Mouse (Mus musculus): Measurements from ENCODE around the gene Sec14l2. TPM values are rescaled to one million over a fixed set of nuclear protein-coding genes. Genes with fewer than 3 reads are reported as not detected.

The Sec14l2 gene
- polyA plus RNA-seq (2015; fragmentation: Nextera tagmentation; extraction: Ambion mirVana) = 5.8 and 7.0 TPM in 2 replicates

DNA sequence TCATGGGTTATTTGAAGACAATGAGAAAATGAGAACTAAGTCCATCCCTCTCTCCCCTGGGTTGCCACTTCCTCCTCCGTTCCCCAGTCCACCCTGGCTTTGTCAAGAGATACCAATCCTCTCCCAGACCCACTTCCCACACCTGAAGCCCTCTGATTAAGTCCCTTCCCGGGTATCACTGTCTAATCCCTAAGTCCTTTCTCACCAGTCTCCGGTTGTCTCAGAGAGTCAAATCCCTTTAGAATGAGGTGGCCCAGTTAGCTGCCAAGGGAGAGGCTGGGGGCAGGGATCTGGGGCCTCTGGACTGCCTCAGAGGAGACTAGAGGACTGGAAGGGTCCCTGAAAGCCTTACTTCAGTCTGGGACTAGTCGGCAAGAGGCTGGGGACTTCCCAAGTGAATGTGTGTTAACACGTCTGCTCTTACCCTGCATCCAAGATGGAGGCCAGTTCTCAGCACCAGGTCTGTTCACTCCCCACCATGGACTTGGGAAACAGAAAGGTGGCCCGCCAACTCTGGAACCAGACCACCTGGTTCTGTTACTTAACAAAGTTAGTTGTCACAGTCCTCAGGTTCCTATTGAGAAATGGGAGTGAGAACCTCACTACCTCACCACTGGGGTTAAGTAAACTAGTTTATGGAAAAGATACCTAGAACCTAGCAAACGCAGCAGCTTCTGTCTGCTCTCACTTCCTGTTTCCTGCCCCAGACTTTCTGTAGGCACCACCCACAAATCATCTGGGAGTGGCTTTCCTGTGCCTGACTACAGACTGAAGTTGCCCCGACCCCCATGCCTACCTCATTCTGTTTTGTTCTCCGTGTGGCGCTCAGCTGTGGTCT, at the start of gene Sec14l2:
Gene Sec14l2 (minus strand): TSS at position 674 of the 838 bp plus-strand sequence.
- Histone ChIP-seq H3K4me1 (replicated peaks) (peaks cover 47% of the 10 kb centered on the region), H3K9me3 (replicated peaks) (0 out of 2 replicates have a peak, but pooled peaks cover 3% of the 10 kb centered on the region), H3K4me3 (replicated peaks) (peak within 1 kb of the TSS; percentile 23), H3K4me2 (peak within 1 kb of the TSS; percentile 43), H3K27me3 (peaks cover 33% of the 10 kb centered on the region), H3K27ac (peak within 1 kb of the TSS; percentile 47), H3K9ac (peak within 1 kb of the TSS; percentile 42), H3K36me3 (no peaks in the 10 kb centered on the region)
- WGBS (ENCODE audit: insufficient replicate concordance) = 37% methylated on average over 10 of the region's 10 CpGs
- 0 out of 2 replicates have a peak, but pooled peaks have one; percentile 27 for ATAC-seq (ENCODE audit: low read depth)
- peak; percentile 40 for DNase-seq

DNA sequence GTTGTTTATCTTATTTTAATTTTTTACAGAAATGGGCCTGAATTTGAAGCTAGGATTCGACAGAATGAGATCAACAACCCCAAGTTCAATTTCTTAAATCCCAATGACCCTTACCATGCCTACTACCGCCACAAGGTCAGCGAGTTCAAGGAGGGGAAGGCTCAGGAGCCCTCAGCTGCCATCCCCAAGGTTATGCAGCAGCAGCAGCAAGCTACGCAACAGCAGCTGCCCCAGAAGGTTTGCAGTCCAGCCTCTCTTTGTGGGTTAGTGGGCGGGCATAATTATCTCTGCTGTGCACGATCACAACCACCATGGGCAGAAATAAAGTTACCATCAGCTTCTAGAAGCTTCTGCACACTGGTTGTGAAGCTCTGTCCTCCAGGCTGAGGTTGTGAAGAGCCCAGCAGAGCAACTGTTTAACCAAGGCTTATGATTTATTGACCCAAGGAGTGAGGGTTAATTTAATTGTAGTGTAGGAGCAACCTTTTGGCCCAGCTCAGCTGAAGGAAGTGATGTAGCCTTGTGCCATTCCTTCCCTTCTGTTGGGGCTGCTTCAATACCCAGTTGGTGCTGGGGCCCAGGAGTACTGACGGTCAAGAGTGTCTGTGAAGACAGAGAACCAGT, 43.4 kb upstream of the Sec14l2 start:
- Histone ChIP-seq H3K36me3 (peaks cover 99% of the 10 kb centered on the region), H3K4me1 (replicated peaks) (peaks cover 49% of the 10 kb centered on the region), H3K27ac (peak overlapping the region; percentile 18; the same call in 1 of the 2 replicates), H3K9me3 (replicated peaks) (no peaks in the 10 kb centered on the region), H3K4me2 (no peak overlapping the region), H3K4me3 (replicated peaks) (no peak overlapping the region), H3K9ac (no peak overlapping the region), H3K27me3 (no peaks in the 10 kb centered on the region)
- no peak for ATAC-seq (ENCODE audit: low read depth)
- DNase-seq = no peak
- WGBS (ENCODE audit: insufficient replicate concordance) = 75% methylated on average over 7 of the region's 7 CpGs

DNA sequence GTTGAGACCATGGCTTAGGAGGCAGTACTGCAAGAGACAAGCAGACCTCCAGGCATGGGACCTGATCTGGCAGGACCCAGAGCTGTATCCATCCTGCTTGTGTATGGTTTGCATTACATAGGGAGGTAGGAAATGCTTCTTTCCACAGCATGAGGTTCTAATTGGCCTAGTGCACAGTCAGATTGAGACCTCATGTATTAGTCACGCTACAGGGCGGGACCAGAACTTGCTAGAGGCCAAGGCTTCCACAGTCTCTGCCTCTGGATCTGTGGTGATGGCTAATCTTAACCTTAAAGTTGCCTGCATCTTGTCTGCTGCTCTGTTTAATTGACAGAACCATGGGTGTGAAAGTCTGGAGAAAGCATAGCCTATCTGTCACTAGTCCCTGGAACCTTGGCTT, 41.5 kb upstream of the Sec14l2 start:
- WGBS (ENCODE audit: insufficient replicate concordance) = 75% methylated on average over 2 of the region's 2 CpGs
- no peak for ATAC-seq (ENCODE audit: low read depth)
- no peaks in the 10 kb centered on the region for H3K9me3 ChIP-seq (replicated peaks)
- no peak overlapping the region for H3K4me3 ChIP-seq (replicated peaks)
- DNase-seq = no peak
- no peak overlapping the region for H3K4me2 ChIP-seq
- H3K9ac ChIP-seq = no peak overlapping the region
- H3K4me1 ChIP-seq (replicated peaks) = peaks cover 61% of the 10 kb centered on the region
- no peak overlapping the region for H3K27ac ChIP-seq
- H3K36me3 ChIP-seq = peaks cover 85% of the 10 kb centered on the region
- H3K27me3 ChIP-seq = no peaks in the 10 kb centered on the region

DNA sequence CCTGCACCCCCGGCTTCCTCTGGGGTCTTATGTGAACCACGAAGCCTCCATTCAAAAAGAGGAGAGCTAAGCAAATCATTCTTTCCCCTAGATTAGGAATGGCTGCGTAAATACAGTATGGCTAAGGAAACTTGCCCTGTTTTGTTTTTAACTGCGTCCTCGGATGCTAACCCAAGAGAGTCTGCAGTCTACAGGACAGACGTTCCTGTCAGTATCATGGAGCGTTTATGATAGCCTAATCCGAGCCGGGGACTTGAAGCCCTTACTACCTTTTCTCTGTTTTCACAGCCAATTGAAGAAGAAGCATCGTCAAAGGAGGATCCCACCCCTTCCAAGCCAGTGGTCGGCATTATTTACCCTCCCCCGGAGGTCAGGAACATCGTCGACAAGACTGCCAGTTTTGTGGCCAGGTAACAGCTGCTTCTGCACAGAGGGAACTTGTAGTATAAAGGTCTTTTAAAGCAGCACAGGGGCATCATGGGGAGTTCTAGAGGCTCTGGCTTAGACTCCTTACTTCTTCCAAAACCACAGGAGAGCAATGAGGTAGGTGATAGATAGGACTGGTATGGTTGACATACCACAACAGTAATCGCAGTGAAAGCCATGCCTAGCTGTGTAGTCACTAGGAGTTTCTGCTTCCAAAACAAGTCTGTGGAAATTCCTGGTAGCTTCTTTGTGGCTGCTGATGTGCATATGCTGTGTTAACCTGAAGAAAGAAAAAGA, 37.7 kb upstream of the Sec14l2 start:
- DNase-seq = no peak
- Histone ChIP-seq H3K9ac (peak overlapping the region; percentile 81), H3K9me3 (replicated peaks) (no peaks in the 10 kb centered on the region), H3K36me3 (peaks cover 48% of the 10 kb centered on the region), H3K4me1 (replicated peaks) (peaks cover 63% of the 10 kb centered on the region), H3K27ac (peak overlapping the region; percentile 71), H3K27me3 (no peaks in the 10 kb centered on the region), H3K4me2 (peak overlapping the region; percentile 83), H3K4me3 (replicated peaks) (peak overlapping the region; percentile 75)
- WGBS (ENCODE audit: insufficient replicate concordance) = 2% methylated on average over 15 of the region's 15 CpGs
- peak; percentile 14; the same call in 1 of the 2 replicates for ATAC-seq (ENCODE audit: low read depth)

DNA sequence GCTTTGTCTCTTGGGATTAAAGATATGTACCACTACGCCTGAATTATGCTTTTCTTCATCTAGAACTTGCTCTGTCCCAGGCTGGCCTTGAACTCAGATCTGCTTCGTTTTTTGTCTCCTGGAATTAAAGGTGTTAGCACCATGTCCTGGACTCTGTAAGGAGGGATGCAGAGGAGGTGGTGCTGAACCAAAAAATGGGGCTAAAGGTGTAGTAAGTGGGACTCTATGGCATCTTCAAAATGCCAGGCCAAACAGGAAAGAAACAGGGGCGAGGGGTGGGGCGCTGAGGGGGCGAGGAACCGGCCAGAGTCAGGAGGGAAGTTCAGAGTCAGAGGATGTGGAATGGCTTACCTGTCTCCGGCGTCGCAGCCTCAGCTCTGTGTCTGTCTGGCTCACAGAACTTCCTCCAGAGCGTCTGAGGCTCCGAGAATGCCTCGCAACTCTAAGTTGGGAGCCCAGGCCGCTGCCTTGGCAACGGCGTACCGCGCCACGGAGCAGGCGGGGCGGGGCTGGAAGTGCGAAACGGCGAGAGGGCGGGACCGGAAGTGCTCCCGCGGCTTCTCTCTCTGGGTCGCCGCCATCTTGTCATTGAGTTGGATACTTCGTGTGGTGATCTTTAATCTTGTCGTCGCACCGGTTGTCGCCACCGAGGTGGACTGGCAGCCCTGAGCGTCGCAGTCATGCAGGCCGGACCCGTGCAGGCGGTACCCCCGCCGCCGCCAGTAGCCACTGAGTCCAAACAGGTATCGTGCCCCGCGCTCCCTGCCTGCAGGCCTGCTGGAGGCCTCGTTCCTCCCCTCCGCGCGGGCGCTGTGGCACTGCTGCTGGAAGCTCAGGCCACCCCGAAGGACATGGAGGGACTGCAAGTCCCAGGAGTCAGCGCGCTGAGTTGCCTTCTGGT, 36.8 kb upstream of the Sec14l2 start, which contains the start of the genes Ccdc157 and Sf3a1:
Gene Ccdc157 (minus strand): TSS at position 486 of the 901 bp plus-strand sequence.
Gene Sf3a1 (plus strand): TSS at position 543 of the 901 bp plus-strand sequence.
- Histone ChIP-seq H3K27ac (peak within 1 kb of the TSS; percentile 71), H3K4me3 (replicated peaks) (peak within 1 kb of the TSS; percentile 75), H3K36me3 (peaks cover 39% of the 10 kb centered on the region), H3K4me2 (peak within 1 kb of the TSS; percentile 83), H3K9me3 (replicated peaks) (no peaks in the 10 kb centered on the region), H3K9ac (peak within 1 kb of the TSS; percentile 81), H3K27me3 (no peaks in the 10 kb centered on the region), H3K4me1 (replicated peaks) (peaks cover 59% of the 10 kb centered on the region)
- WGBS (ENCODE audit: insufficient replicate concordance) = 1% methylated on average over 54 of the region's 54 CpGs
- ATAC-seq (ENCODE audit: low read depth) (peak; percentile 94), DNase-seq (peak; percentile 87)

DNA sequence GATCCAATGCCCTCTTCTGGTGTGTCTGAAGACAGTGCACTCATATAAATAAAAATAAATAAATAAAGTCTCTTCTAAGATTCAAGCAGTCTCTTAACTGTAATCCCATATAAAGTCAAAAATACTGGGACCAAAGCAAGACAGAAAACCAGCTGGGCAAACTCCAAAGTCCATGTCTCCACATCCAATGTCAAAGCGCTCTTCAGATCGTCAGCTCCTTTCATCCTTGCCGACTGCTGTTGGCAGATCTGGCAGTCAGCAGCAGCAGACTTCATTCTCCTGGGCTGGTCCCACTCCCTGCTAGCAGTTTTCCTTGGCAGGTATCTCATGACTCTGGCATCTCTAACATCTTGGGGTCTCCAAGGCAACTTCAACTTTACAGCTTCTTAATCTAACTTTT, 35.5 kb upstream of the Sec14l2 start:
- DNase-seq (no peak), ATAC-seq (ENCODE audit: low read depth) (no peak)
- Histone ChIP-seq H3K4me2 (no peak overlapping the region), H3K4me3 (replicated peaks) (no peak overlapping the region), H3K4me1 (replicated peaks) (peaks cover 47% of the 10 kb centered on the region), H3K27ac (no peak overlapping the region), H3K9ac (no peak overlapping the region), H3K27me3 (no peaks in the 10 kb centered on the region), H3K9me3 (replicated peaks) (no peaks in the 10 kb centered on the region), H3K36me3 (peaks cover 25% of the 10 kb centered on the region)
- 89% methylated on average over 3 of the region's 3 CpGs for WGBS (ENCODE audit: insufficient replicate concordance)

DNA sequence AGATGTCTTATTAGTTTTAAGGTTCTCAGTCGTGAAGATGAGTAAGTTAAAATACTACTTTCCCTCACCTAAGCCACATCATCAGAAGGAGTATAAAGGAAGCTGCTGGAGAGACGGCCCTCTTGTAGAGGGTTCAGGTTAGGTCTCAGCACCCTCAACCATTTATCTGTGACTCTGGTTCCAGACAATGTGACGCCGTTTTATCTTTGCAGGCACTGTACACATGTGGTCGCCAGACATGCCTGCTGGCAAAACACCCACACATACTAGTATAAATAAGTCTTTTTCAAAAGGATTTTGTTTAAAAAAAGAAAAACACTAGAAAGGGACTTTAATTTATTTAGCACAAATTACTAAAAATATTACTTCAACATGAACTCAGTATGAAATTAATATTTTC, 32.4 kb upstream of the Sec14l2 start:
- no peak overlapping the region for H3K4me3 ChIP-seq (replicated peaks)
- H3K9ac ChIP-seq = no peak overlapping the region
- H3K4me2 ChIP-seq = no peak overlapping the region
- H3K4me1 ChIP-seq (replicated peaks) = peaks cover 20% of the 10 kb centered on the region
- DNase-seq (no peak), ATAC-seq (ENCODE audit: low read depth) (no peak)
- 24% methylated on average over 5 of the region's 5 CpGs for WGBS (ENCODE audit: insufficient replicate concordance)
- H3K27ac ChIP-seq = no peak overlapping the region
- H3K9me3 ChIP-seq (replicated peaks) = no peaks in the 10 kb centered on the region
- H3K36me3 ChIP-seq = no peaks in the 10 kb centered on the region
- H3K27me3 ChIP-seq = no peaks in the 10 kb centered on the region

DNA sequence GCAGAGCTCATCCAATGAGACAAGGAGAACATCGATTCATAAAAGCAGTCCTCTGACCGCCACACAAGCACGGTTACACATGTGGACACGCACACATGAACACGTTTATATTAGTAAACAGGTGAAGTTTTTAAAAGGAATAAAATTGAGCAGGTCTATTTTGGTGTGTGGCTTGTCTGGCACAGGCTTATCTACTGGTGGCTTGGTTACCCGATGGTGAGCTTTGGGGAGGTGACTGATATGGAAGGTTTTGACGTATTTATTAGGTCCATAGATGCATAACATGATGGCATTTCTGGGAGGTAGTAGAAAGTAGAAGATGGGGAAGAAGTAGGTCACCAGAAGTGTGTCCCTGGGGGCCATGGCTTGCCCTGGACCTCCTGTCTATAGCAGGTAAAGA, 30.5 kb upstream of the Sec14l2 start:
- DNase-seq = no peak
- H3K4me3 ChIP-seq (replicated peaks) = no peak overlapping the region
- no peaks in the 10 kb centered on the region for H3K36me3 ChIP-seq
- H3K27me3 ChIP-seq = no peaks in the 10 kb centered on the region
- no peak overlapping the region for H3K4me2 ChIP-seq
- no peak overlapping the region for H3K27ac ChIP-seq
- no peaks in the 10 kb centered on the region for H3K9me3 ChIP-seq (replicated peaks)
- ATAC-seq (ENCODE audit: low read depth) = no peak
- WGBS (ENCODE audit: insufficient replicate concordance) = 69% methylated on average over 7 of the region's 7 CpGs
- peaks cover 7% of the 10 kb centered on the region; the same call in 1 of the 2 replicates for H3K4me1 ChIP-seq (replicated peaks)
- H3K9ac ChIP-seq = no peak overlapping the region

DNA sequence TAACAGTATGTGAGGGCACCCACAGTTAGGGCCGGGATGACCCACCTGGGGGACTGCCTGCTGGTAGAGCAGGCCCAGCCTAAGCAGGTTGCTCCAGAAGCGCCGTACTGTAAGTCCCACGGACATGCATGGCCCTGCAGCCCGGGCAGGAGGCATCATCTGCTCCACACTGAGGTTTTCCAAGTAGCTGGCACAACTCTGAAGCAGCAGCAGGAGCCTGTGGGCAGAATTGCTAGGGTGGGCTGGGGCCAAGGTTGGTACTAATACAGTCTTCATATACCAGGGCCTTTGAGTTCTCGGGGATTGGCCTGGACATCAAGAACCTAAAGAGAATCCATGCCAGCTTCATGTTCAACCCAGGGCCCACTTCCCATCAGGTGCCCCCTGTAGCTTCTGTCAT, 26.7 kb upstream of the Sec14l2 start:
- H3K9me3 ChIP-seq (replicated peaks) = no peaks in the 10 kb centered on the region
- DNase-seq (no peak), ATAC-seq (ENCODE audit: low read depth) (no peak)
- H3K27ac ChIP-seq = no peak overlapping the region
- H3K27me3 ChIP-seq = no peaks in the 10 kb centered on the region
- no peak overlapping the region for H3K9ac ChIP-seq
- no peak overlapping the region for H3K4me3 ChIP-seq (replicated peaks)
- WGBS (ENCODE audit: insufficient replicate concordance) = 67% methylated on average over 6 of the region's 6 CpGs
- H3K4me1 ChIP-seq (replicated peaks) = no peaks in the 10 kb centered on the region
- no peaks in the 10 kb centered on the region for H3K36me3 ChIP-seq
- no peak overlapping the region for H3K4me2 ChIP-seq

DNA sequence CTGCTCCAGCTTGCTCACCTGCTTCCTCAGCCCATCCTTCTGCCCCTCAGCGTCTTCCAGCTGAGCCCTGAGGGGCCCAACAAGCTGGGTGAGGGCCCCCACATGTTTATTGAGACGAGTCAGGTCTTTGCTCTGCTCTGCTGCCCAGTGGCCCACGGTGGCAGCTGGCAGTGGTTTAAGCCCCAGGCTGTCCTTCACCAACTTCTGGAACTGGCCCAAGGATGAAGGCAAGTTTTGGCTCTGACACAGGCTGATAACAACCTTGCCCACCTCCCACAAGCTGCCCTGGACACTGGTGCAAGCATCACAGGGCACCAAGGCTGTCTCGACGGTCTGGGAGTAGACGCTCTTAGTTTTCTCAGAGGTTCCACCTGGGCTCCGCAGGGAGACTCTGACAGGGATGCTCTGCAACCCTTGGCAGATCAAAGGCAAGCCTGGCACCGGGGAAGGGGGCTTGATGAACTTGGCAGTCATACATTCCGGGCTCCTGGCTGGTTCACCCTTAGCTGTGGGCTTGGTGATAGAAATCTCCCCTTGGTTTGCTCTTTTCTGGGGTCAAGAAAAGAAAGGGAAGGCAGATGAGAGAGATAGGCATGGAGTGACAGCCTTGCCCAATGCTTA, 25.4 kb upstream of the Sec14l2 start:
- no peaks in the 10 kb centered on the region for H3K9me3 ChIP-seq (replicated peaks)
- H3K9ac ChIP-seq = no peak overlapping the region
- H3K36me3 ChIP-seq = no peaks in the 10 kb centered on the region
- no peaks in the 10 kb centered on the region for H3K4me1 ChIP-seq (replicated peaks)
- ATAC-seq (ENCODE audit: low read depth) (no peak), DNase-seq (no peak)
- H3K27ac ChIP-seq = no peak overlapping the region
- no peak overlapping the region for H3K4me2 ChIP-seq
- no peaks in the 10 kb centered on the region for H3K27me3 ChIP-seq
- no peak overlapping the region for H3K4me3 ChIP-seq (replicated peaks)
- WGBS (ENCODE audit: insufficient replicate concordance) = 67% methylated on average over 9 of the region's 9 CpGs

All from liver, embryonic 13.5 days (tissue).